Mouse (Mus musculus) 416B (cell line): ENCODE measurements around the gene Cdh18.
"Not testable (repeated sequence)": the region's sequence is repeated elsewhere in the genome, so short reads cannot be mapped to it uniquely, and the experiment has no call there.

Experiments
- DNase-seq: peaks from one replicate; pipeline ENCODE4 v3.0.0; 2011; ENCODE audit warnings: low read depth

Cdh18 gene

DNA sequence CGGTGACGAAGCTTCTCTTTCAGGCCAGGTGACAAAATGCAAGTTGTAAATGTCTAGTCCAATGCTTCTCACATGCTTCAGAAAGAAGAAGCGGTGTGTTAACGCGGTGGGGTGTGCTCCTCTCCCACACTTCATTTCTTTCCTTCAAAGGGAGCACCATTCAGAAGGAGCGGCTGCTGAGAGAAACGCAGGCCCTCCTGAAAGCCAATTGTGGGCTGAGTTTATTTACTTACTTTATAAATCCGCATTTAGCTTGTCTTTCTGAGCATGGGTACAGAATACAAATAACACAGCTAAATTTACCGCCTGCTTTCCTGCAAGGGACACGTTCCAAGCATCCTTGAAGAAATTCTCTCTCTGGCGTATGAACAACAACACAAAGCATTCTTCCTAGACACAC, 420.6 kb downstream of the Cdh18 start:
- no peak for DNase-seq

DNA sequence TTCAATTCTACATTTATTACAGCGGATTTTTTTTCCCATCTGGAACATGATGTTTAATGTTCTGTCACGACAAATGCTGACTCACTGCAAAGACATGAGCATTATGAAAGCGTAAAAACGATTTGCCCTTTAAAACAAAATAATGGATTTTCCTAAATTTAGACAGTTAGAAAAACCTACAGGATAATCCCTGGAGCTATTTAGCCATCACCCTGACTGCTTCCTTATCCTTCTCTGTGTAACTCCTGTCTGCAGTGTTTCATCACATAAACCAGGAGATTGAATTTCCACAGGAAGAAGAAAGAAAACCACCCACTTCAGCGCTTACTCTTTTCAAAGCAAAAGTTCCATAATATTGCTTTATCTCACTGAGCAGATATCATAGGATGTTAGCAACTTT, 431.3 kb downstream of the Cdh18 start:
- DNase-seq, result no peak

DNA sequence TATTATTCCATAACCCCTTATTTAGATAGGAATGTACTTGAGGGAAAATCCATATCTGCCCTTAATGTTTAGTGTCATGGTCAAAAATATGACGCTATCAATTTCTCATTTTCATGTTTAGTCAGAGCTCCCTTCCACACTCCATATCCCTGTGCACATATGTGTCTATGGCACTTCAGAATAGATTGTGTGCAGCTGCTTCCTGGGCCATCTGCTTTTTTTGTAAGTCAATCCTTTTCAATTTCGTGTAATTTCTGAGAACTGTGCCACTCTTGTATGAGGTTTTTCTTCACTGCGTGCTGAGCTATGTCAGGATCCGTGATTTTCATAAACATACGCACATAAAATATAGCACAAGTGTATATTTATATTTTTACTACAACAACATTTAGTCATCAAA, 435.8 kb downstream of the Cdh18 start:
- DNase-seq, result no peak

DNA sequence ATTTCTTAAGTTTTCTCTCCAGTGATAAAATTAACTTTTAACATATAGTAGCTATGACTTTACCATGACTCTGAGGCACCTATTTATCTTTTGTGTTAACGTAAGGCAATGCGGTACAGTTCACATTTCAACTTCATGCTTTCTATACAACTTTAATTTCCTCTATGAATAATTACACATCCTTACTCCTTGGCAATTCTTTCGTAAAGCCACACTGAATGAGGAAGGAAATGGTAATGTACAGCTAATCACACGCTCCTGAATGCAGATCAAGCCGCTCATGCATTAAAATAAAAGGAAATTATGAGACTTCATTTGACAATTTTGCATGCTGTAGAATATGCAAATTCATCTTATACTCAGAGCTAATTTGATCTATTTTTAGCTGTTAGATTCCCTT, 467.9 kb downstream of the Cdh18 start:
- DNase-seq, result no peak

DNA sequence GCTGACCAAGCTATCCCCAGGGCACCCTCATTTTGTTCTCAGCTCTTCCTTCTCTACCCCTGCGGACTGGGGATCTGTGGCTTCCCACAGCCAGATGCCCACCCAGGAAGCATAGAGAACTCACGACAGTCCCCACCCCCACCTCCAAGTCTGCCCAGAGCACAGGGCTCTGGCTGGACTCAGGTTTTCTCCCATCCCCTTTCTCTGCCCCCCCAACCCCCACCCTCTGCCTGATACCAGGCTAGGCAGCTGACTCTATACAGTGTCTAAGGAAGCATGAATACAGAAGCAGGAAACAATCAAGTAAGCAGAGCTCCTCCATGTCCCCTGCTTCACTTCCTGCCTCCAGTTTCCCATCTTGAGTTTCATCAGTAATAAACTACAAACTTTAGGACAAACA, 472.3 kb downstream of the Cdh18 start:
- no peak for DNase-seq

DNA sequence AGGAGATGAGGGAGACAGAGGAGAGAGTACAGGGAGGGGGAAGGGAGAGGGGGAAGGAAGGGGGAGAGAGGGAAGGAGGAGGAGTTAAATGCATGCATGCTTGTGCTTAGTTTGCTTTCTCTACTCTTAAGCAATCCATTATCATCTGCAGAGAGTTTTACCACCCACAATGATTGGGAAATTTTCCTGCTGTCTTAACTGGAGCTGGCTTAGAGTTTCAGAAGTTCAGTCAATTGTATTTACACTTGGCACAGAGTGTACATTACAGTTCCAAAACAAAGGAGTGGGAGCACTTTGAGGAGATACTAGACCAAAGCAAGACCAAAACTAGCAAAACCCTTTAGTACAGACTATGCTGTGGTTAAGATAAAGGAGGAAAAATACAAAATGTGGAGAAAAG, 473.8 kb downstream of the Cdh18 start:
- peak; percentile 21 for DNase-seq

DNA sequence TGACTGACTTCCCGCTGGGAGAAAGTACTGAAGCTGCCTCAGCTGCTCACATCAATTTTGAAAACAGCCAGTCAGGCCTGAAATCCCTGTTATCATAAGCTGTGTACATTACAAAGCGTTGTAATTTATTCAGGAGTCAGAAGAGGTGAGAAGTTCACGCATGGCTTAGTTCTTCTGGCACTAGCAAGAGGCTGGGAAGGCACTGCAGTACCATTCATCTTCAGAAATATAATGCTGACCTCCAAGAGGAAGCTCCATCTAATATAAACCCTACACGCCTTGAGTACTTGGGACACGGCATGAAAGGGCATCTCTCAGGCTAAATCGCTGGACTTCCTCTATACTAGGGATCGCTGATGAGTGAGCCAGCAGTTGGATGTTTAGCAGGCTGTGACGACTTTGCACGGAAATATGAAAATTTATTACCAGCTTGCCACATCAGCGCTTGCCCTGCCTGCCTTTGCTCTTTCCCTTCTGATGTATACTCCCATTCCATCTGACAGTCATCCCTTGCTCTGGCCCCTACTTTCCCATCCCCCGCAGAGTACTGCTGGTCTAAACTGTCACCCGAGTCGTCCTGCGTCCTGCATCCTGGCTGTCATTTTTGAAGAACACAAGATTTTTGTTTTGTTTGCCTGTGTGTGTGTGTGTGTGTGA, 486.9 kb downstream of the Cdh18 start:
- no peak for DNase-seq

DNA sequence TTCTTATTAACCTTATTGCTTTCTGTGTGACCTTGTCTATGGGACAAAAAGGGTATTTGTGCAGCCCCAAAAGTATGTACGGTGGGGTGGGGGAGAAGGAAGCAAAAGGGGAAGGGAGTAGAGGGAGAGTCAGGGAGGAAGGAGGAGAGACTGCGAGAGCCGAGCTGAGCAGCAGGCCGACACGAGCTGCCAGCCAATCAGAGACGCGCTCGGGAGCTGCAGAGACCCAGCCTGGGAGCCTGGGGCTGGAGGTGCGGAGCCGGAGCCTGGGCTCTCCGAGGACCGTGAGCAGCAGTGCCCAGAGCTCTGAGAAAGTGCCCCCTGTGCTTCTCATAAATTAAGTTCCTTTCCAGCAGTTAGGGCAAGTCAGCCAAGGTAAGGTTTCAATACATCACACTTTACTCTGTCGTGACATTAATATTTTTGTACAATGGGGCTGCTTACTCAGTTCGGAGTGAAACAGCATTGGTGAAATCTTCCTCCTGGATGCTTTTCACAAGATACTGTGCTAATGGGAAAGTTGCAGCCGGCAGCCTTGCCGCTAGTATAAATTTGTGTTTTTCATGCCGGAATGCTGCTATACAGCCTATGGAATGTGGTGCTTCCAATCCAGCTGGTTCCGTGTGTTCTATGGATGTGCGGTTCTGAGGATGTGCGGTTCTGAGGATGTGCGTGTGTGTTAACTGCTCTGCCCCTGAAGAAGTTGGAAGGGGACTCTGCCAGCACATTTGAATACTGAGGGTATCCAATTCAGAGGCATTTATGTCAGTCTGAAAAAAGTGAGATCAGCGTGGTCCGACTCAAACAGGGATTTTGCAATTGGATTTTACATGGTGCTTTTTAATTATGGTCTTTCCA, 487.6 kb downstream of the Cdh18 start:
- no peak for DNase-seq

DNA sequence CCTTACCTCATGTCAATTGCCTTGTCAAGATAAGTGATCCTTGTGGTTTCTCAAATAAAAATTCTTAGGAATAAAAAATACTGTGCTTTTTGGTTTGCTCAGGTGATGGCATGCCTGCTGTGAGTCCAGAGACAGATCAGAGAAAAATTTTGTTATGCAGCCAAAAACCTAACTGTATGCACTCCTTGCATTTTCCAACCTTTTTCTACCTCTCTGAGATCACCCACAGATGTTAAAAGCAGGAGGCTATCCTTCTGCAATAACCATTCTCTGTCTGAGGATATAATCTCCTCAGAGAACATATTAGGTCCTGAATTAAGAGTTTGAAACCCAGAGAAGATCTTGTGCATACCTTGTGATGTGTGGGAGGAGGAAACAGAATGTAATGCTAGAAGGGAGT, 488.7 kb downstream of the Cdh18 start:
- no peak for DNase-seq

DNA sequence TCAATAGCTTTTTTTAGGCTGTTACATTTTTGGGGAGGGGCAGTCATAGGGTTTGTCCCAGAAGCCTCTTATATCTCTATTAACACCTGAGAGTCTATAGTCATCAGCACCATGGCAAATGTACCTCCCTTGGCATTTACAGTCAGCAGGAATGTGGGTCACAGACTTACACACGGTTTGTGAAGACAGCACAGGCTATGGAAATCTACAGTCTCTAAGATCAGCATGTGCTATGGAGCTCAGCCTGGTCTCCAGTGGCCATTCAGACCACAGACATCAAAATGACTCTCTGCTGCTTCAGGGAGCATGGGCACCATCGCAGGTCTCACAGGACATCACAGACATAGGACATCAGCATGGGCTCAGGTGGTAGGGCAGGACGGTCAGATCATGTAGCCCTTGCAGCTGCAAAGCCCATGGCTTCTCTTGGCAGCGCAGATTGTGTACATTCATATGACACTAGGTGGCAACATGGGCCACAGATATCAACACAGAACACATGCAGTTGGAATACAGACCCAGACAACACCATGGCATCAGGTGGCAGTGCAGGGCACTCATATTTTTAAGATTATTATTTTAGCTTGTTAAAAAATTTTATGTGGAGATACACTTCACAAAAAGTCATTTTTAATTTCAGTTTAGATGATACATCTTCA, 497.4 kb downstream of the Cdh18 start:
- peak; percentile 1 for DNase-seq

DNA sequence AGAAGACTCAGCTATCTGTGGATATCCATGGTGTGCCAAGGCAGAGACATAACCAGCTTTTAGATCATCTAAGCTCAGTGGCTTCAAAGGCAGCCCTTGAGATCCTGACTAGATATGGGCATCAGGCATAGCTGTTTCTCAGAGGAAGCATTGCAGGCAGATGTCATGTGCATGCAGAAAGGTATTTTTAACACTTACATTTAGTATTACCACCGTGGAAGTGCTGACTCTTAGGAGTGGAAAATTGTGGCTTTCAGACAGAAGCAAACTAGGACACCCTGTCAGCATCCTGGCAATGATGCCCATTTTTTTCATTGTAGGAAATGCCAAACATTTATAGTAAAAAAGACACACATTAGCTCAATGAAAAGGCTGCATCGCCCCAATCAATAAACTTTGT, 503.2 kb downstream of the Cdh18 start:
- DNase-seq, result no peak

DNA sequence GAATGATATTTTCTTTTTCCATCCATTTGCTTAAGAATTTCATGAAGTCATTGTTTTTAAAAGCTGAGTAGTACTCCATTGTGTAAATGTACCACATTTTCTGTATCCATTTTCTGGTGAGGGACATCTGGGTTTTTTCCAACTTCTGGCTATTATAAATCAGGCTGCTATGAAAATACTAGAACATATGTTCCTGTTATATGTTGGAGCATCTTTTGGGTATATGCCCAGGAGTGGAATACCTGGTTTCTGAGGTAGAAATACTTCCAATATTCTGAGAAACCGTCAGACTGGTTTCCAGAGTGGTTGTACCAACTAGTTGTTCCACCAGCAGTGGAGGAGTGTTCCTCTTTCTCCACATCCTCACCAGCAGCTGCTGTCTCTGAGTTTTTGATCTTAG, 536.5 kb downstream of the Cdh18 start:
- DNase-seq, result not testable (repeated sequence)

DNA sequence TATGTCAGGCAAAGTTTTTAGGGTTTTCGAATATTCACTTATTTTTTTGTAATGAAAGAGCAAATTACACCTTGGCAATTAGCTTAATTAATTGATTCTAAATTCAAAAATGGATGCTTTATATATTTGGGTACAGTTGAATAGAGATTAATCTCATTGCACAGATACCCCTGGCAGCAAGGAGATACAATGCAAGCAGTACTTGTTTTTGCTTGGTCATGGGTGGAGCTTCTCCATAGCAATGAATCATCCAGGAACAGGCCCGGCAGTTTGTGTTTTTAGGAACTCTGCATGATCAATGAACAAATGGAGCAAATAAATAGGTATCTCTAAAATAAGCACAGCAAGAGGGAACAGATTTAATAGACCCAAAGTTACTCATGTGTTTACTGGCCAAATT, 538.7 kb downstream of the Cdh18 start:
- DNase-seq, result no peak

DNA sequence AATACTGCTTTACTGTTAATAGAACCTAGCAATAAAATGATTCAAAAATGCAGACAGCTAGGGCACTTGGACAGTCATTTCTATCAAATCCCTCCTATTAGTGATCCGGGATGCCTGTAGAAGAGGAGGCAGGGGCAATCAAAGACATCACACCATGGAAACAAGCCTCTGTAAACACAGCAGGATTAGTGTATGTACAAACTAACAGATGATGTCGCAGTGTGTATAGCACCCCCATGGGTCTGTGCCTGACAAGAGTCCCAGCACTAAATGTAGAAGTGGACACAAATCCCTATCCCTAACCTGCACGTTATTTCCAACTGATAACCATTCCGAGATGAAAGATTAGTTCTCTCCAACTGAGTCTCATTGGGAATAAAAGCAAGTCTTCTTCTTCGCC, 547.8 kb downstream of the Cdh18 start:
- DNase-seq, result no peak

DNA sequence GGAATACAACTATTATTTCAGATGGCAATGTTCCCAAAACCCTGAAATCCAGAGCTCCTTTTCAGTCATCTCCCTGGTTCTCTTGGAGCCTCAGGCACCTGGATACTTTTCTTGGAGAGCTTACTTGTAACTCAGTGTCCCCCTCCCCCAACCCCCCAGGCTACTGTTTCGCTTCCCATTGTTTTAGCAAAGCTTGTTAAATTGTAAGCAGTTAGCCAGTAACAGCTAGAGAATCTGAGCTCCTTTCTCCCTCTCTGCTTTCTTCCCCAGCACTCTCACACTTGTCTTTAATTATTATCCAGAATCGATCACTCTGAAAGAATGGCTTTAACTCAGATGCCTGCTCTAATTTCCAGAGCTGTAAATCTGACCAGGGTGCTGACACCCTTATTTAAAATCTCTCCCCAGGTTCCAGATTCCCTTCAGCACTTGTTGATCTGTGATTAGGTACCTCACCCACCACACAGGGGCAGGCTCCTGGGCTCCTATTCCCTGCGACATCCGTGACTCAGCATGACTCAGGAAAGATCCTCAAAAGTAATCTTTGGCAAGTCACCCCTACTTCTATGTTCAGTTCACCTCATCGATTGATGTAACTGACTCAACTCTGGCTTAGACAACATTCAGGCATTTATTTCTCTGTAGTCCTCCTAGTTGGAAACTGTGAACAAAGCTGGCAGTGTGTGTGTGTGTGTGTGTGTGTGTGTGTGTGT, 556.0 kb downstream of the Cdh18 start:
- DNase-seq, result no peak

DNA sequence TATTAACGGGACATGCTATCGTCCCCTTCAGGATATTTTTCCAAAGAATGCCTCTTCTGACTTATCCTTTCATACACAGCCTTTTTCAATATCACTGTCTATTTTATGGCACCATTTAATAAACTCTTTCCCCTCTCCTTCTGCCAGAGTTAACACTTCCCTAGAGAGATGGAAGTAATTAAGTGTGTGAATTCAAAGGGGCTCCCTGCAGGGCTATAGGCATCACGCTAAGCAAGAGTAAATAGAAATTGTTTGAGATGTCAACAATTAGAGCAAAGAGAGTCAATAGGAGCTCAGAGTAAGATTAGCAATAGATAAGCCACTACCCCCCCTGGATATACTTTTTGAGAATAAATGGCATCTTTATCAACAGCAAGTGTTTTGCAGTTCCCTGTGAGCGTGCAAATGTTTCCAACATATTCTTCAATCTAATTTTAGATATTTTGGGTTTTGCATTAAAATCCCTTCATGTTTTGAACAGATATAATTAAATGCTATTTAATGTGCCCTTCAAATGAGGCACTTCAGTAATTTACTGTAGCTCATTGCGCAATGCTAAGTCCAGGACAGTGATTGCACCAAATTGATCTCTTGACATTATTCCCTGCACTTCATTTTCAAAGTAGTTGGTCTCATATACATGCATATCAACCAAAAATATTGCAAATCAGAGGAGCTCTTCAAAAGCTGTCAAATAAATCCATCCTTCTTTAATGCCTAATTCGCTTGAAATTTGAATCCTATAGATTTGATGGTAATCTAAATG, 586.3 kb downstream of the Cdh18 start:
- DNase-seq, result no peak

DNA sequence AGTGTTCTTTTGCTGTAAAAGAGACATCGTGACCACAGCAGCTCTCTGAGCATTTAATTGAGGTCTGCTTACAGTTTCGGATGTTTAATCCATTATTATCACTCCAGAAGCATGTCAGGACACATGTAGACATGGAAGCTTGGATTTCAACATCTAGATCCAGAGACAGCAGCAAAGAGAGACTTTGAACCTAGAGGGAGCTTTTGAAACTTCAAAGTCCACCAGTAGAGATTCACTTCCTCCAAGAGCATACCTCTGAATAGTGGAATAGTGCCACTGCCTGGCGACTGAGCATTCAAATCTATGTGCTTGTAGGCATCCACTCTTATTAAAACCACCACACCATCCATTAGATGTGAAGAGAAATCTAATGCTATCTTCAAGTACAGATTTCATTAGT, 588.1 kb downstream of the Cdh18 start:
- DNase-seq, result no peak

DNA sequence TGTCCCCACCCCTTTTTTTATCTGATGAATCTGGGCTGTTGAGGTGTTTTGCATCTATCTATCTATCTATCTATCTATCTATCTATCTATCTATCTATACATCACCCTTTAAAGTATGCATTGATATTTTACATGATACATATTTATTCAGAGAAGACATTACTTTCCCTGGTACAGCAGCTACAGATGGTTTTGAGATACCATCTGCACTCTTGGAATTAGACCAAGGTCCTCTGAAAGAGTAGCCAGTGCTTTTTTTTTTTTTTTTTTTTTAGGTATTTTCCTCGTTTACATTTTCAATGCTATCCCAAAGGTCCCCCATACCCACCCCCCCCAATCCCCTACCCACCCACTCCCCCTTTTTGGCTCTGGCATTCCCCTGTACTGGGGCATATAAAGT, 594.1 kb downstream of the Cdh18 start:
- DNase-seq, result not testable (repeated sequence)

DNA sequence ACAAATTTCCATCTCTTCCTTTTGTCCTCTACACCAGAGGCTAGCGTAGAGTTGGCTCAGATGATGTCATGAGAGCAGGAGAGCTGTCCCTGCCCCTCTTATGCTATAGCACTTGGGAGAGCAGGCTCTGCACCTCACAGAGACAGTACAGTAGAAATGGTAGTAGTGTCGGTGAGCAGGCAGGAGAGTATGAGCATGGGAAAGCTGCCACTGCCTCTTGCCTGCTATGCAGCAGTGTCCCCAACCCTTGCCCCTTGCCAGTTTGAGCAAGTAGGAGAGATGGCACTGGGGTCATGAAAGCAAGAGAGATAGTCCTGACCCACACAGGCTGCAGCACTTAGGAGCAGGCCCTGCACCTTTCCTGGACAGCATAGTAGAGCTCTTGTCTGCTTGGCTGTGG, 607.1 kb downstream of the Cdh18 start:
- no peak for DNase-seq

DNA sequence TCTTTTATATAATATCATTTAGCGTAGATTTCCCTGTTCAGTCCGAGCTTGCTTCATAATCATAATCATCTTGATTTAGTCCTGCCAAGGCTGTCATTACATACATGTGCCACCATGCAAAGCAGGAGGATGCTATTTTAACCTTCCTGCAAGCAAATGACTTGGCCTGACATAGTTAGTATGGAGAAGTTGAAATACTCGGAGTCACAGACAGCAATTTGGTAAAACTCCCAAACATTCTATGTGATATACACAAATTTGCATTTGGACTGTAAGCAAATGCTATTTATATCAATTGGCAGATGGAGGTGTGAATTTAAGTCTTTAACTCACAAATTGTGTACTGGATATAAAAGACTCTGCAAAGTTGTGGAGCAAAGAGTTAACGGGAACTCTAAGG, 616.0 kb downstream of the Cdh18 start:
- DNase-seq, result no peak

DNA sequence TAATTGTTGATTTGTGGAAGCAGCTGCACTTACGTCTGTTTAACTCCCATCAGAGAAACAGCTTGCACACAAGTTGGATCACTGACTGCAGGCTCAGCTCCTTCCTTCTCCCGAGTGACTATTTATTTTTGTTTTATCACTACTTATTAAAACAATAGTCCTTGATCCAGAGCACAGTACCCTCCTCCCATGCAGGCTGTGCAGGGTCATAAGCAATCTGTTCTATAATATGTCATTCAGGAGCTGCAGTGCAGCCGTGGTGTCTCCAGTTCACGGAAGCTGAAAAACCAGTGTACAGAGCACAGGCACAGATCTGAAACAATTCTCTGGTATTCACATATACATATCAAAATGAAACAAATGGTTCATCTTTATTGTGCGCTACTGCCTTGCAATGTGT, 625.8 kb downstream of the Cdh18 start:
- no peak for DNase-seq

DNA sequence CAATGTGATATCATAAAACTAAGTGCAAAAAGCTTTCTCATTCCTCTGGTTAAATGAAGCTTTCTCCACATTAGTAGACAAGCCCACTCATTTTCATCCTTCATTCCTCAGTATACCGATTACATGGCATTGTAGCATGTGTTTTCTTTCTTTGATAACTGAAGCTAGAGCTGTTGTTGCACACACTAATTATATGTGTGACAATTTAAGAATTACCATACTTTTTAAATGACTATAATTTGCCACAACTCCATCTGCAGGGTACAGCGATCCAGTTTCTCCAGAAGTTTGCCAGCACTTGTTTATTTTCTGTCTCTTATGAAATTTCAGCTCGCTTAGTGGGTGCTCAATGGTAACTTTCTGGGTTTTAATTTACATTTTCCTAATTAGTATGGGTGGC, 663.2 kb downstream of the Cdh18 start:
- DNase-seq, result no peak
